Mouse (Mus musculus) heart, embryonic 13.5 days (tissue): Measurements from ENCODE around the gene Fgfr2. TPM values are rescaled to one million over a fixed set of nuclear protein-coding genes. Genes with fewer than 3 reads are reported as not detected.

Source experiments
- ATAC-seq: fragments of 200-750 bp; cut with Nextera tagmentation; 2 replicates; pipeline ENCODE4 v1.8.0; 2017; ENCODE audit warnings: moderate TSS enrichment; ENCODE audit not compliant: insufficient number of reproducible peaks, low FRiP score, low TSS enrichment; ENCODE audit errors: extremely low read depth
- H3K27ac ChIP-seq: fragments of 300-500 bp; sonication (generic); replicated peaks from 2 replicates; pipeline ENCODE4 v1.5.1; 2015; ENCODE audit warnings: moderate library complexity, mild to moderate bottlenecking, inconsistent platforms
- H3K27me3 ChIP-seq: fragments of 300-500 bp; sonication (generic); replicated peaks from 2 replicates; pipeline ENCODE4 v1.6.1; 2015; ENCODE audit warnings: mild to moderate bottlenecking, inconsistent platforms
- H3K36me3 ChIP-seq: fragments of 300-500 bp; sonication (generic); 2 replicates; pipeline ENCODE4 v1.6.1; 2015; ENCODE audit warnings: mild to moderate bottlenecking, inconsistent platforms
- H3K4me1 ChIP-seq: fragments of 300-500 bp; sonication (generic); 2 replicates; pipeline ENCODE4 v1.6.1; 2015; ENCODE audit warnings: inconsistent platforms
- H3K4me2 ChIP-seq: fragments of 300-500 bp; sonication (generic); 2 replicates; pipeline ENCODE4 v1.6.1; 2015; ENCODE audit warnings: inconsistent platforms, mild to moderate bottlenecking, moderate library complexity
- H3K4me3 ChIP-seq: fragments of 300-500 bp; sonication (generic); 2 replicates; pipeline ENCODE4 v1.5.1; 2015; ENCODE audit warnings: moderate library complexity, mild to moderate bottlenecking, inconsistent platforms
- H3K9ac ChIP-seq: fragments of 300-500 bp; sonication (generic); 2 replicates; pipeline ENCODE4 v1.6.1; 2015; ENCODE audit warnings: inconsistent platforms, mild to moderate bottlenecking, moderate library complexity
- H3K9me3 ChIP-seq: fragments of 300-500 bp; sonication (generic); 2 replicates; pipeline ENCODE4 v1.6.1; 2016; ENCODE audit warnings: inconsistent platforms
- WGBS: fragments of 180-500 bp; shearing (Covaris S2); methylation state at CpG from one replicate; pipeline ENCODE4 v1.1.7; 2015; ENCODE audit warnings: mixed read lengths; 5-methylcytosine and 5-hydroxymethylcytosine counted together
- polyA plus RNA-seq: library from polyadenylated mRNA; unstranded; fragments of >200 nt; fragmentation: Nextera tagmentation; extraction: Ambion mirVana; gene quantifications from 2 replicates; pipeline ENCODE4 v1.2.1, GENCODE M21; 2015

Gene Fgfr2
- polyA plus RNA-seq, 1 experiment from 2014 or later = 22.5 TPM

GRCm38 (mm10) chr7:130692943-130693799, 2430.0 kb downstream of the Fgfr2 start:
- ATAC-seq = no peak
- Histone ChIP-seq H3K4me2 (peak overlapping the region; percentile 85), H3K4me3 (peak overlapping the region; percentile 64), H3K4me1 (peaks cover 86% of the 10 kb centered on the region), H3K9me3 (no peaks in the 10 kb centered on the region), H3K27me3 (no peaks in the 10 kb centered on the region), H3K9ac (peak overlapping the region; percentile 90), H3K36me3 (no peaks in the 10 kb centered on the region), H3K27ac (peak overlapping the region; percentile 97)
- 3% methylated on average over 19 of the region's 19 CpGs for WGBS

DNA sequence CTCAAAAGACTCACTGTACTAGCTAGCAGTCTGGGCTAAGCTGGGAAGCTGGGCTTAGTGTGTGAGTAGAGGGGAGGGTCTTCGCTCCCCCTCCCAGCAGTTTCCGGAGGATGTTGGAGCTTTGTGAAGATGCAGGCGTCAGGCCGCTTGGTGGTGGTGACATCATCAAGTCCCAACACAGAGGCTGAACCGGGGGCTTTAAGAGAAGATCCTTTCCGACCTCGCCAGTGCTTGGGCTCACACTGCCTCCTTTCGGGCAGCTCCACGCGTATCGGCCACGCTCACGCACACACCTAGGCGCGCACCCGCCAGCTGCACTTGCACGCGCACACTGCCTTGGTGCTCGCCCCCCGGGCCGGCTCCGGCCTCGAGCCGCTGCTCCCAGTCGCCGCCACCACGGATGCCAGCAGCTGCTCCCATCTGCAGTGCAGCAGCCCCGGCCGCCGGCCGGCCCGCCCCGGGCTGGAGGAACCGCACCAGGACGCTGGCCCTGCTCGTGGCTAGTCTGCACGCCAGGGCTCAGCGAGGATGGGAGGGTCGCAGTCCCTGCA, 2430.7 kb downstream of the Fgfr2 start:
- ATAC-seq = peak; percentile 62

GRCm38 (mm10) chr7:130691931-130692330, 2431.2 kb downstream of the Fgfr2 start:
- Histone ChIP-seq H3K4me2 (peak overlapping the region; percentile 85), H3K9me3 (no peaks in the 10 kb centered on the region), H3K4me1 (peaks cover 84% of the 10 kb centered on the region), H3K36me3 (no peaks in the 10 kb centered on the region), H3K4me3 (peak overlapping the region; percentile 64), H3K27ac (peak overlapping the region; percentile 97), H3K27me3 (no peaks in the 10 kb centered on the region), H3K9ac (peak overlapping the region; percentile 90)
- WGBS = 27% methylated on average over 2 of the region's 2 CpGs
- no peak for ATAC-seq

More for the DNA sequence above, 2430.7 kb downstream of the Fgfr2 start:
- Histone ChIP-seq H3K4me2 (peak overlapping the region; percentile 85), H3K9ac (peak overlapping the region; percentile 90), H3K4me1 (peaks cover 83% of the 10 kb centered on the region), H3K27me3 (no peaks in the 10 kb centered on the region), H3K9me3 (no peaks in the 10 kb centered on the region), H3K27ac (peak overlapping the region; percentile 97), H3K36me3 (no peaks in the 10 kb centered on the region), H3K4me3 (peak overlapping the region; percentile 64)
- under 1% methylated on average over 39 of the region's 39 CpGs for WGBS

DNA sequence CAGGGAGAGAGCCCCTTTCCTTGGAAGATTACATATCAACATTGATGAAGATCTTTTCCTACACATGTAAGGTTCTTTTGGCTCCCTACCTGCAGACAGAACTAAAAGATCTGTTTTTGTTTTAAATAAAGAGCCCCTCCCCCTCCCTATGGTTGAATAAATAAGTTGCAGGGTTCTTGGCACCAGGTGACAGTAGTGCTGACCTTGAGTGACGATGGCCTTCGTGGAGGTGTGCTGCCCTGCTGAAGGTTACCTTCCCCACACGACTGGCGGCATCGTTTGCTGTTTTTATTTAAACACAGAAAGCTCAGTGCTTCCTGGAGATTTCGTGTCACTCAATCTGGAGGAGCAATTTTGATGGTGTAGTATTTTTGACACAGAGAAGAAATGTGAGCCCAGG, 2432.3 kb downstream of the Fgfr2 start:
- Histone ChIP-seq H3K4me3 (no peak overlapping the region), H3K4me1 (peaks cover 77% of the 10 kb centered on the region), H3K9ac (no peak overlapping the region), H3K27me3 (no peaks in the 10 kb centered on the region), H3K27ac (peak overlapping the region; percentile 97; the same call in 1 of the 2 replicates), H3K4me2 (no peak overlapping the region), H3K9me3 (no peaks in the 10 kb centered on the region), H3K36me3 (no peaks in the 10 kb centered on the region)
- 66% methylated on average over 6 of the region's 6 CpGs for WGBS
- ATAC-seq = no peak

- Histone ChIP-seq H3K27me3 (no peaks in the 10 kb centered on the region), H3K36me3 (no peaks in the 10 kb centered on the region), H3K9me3 (no peaks in the 10 kb centered on the region), H3K4me1 (peaks cover 54% of the 10 kb centered on the region), H3K4me2 (no peak overlapping the region), H3K4me3 (no peak overlapping the region), H3K9ac (no peak overlapping the region), H3K27ac (no peak overlapping the region)
- 85% methylated on average over 4 of the region's 4 CpGs for WGBS
- ATAC-seq = no peak
Observed at GRCm38 (mm10) chr7:130688601-130689000, 2434.5 kb downstream of the Fgfr2 start.

DNA sequence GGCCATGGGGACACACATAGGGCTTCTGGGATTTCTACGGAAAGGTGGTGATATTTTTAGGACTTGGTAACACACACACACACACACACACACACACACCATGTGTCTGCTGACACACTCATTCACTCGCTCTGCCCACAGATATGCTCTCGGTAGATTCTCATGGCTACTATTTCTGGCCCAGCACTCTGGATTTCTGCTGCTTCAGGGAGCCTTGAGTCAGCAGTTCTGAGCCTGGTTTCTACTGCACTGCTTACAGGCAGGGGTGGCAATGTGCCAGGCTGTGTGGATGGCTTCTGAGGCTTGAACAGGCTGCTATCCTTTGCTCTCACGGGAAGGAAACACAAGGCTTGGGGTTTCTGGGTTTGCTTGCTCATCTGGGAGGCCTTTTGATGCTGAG, 2441.4 kb downstream of the Fgfr2 start:
- Histone ChIP-seq H3K36me3 (peaks cover 27% of the 10 kb centered on the region), H3K9me3 (no peaks in the 10 kb centered on the region), H3K4me2 (no peak overlapping the region), H3K4me1 (peaks cover 42% of the 10 kb centered on the region), H3K4me3 (no peak overlapping the region), H3K9ac (0 out of 2 replicates have a peak overlapping the region, but pooled peaks have one; percentile 19), H3K27me3 (no peaks in the 10 kb centered on the region), H3K27ac (peak overlapping the region; percentile 82)
- ATAC-seq = peak; percentile 44; the same call in 1 of the 2 replicates
- WGBS = 17% methylated on average over 4 of the region's 4 CpGs

DNA sequence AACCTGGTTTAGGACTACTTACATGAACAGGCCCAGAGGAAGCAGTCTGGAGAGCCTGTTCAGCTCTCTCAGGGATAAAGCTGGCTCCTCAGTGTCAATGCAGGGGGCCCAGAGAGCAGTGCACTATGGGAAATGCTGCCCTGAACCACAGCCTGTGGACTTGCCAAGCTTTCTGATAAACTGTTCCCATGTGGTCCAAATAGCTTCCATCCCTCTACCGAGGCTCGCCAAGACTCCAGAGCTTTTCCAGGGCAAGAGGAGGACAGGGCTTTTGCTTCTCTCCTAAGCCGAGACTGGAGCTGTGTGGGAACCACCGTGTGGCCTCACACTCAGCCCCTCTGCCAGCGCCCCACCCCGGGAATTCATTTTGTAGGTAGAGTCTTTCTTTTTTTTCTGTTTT, 2444.7 kb downstream of the Fgfr2 start:
- Histone ChIP-seq H3K9ac (no peak overlapping the region), H3K4me1 (peaks cover 53% of the 10 kb centered on the region), H3K27me3 (no peaks in the 10 kb centered on the region), H3K36me3 (peaks cover 50% of the 10 kb centered on the region), H3K27ac (no peak overlapping the region), H3K4me2 (no peak overlapping the region), H3K9me3 (0 out of 2 replicates have a peak, but pooled peaks cover 6% of the 10 kb centered on the region), H3K4me3 (no peak overlapping the region)
- WGBS = 75% methylated on average over 6 of the region's 6 CpGs
- no peak for ATAC-seq

DNA sequence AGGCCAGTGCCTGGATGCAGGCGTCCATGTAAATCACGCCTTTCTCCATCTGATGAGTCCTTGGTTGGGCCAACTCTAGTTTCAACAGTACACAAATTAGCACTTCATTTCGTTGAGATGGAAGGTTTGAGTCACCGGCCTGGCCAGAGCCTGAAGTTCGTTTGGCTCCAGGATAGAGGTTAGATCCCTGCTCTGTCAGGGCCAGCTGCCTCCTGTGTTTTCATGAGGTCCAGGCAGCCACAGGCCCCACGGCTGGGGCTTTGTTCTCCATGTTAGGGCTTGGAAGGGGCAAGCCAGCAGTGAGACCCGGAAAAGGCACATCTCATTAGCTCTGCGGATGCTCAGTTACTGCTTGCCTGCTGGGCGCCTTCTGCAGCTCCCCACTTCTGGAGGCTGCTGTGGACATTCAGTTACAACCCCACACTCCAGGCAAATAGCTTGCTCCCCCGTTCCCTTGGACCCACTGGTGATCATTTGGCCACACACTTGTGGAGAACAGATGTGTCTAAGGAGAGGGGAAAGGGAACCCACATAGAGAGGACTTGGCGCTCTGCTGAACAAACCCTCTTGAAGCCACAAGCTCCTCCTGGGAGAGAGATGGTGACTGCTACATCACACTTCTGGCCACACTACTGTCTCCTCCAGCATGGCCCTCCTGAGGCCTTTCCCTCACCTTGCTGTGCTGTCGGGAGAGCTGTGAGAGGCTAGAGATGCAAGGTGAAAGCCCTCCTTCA, 2445.4 kb downstream of the Fgfr2 start:
- H3K4me1 ChIP-seq = peaks cover 55% of the 10 kb centered on the region
- H3K9ac ChIP-seq = no peak overlapping the region
- no peak for ATAC-seq
- H3K4me2 ChIP-seq = no peak overlapping the region
- 0 out of 2 replicates have a peak, but pooled peaks cover 6% of the 10 kb centered on the region for H3K9me3 ChIP-seq
- H3K27ac ChIP-seq = no peak overlapping the region
- 83% methylated on average over 12 of the region's 12 CpGs for WGBS
- H3K4me3 ChIP-seq = no peak overlapping the region
- H3K27me3 ChIP-seq = no peaks in the 10 kb centered on the region
- H3K36me3 ChIP-seq = peaks cover 50% of the 10 kb centered on the region

GRCm38 (mm10) chr7:130676885-130677540, 2446.1 kb downstream of the Fgfr2 start:
- H3K4me1 ChIP-seq = peaks cover 55% of the 10 kb centered on the region
- WGBS = 79% methylated on average over 11 of the region's 11 CpGs
- H3K27me3 ChIP-seq = no peaks in the 10 kb centered on the region
- H3K4me2 ChIP-seq = no peak overlapping the region
- H3K4me3 ChIP-seq = no peak overlapping the region
- no peak for ATAC-seq
- H3K36me3 ChIP-seq = peaks cover 50% of the 10 kb centered on the region
- H3K27ac ChIP-seq = no peak overlapping the region
- 0 out of 2 replicates have a peak, but pooled peaks cover 6% of the 10 kb centered on the region for H3K9me3 ChIP-seq
- no peak overlapping the region for H3K9ac ChIP-seq

DNA sequence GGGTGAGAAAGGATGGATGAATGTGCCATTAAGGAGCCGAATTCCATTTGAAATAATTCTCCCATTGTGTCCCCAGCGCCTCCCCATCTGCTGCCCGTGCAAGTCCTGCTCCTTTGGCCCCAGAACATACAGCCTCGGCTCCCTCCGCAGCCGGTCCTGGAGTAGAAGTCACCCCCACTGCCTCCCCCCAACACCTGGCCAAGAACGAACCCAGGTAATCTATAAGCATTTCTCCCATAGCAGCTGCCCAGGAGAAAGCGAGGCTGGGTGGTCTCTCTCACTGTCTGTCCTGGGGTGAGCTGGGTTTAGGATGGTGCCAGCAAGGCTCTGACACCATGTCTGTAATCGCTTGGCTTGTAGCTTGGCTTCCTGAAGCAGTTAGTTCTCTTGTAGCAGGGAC, 2448.6 kb downstream of the Fgfr2 start:
- 78% methylated on average over 9 of the region's 9 CpGs for WGBS
- 0 out of 2 replicates have a peak, but pooled peaks cover 6% of the 10 kb centered on the region for H3K9me3 ChIP-seq
- no peak overlapping the region for H3K4me2 ChIP-seq
- 0 out of 2 replicates have a peak overlapping the region, but pooled peaks have one; percentile 100 for H3K27ac ChIP-seq
- H3K4me1 ChIP-seq = peaks cover 62% of the 10 kb centered on the region
- no peak for ATAC-seq
- peaks cover 46% of the 10 kb centered on the region for H3K36me3 ChIP-seq
- peak overlapping the region; percentile 29; the same call in 1 of the 2 replicates for H3K9ac ChIP-seq
- no peaks in the 10 kb centered on the region for H3K27me3 ChIP-seq
- no peak overlapping the region for H3K4me3 ChIP-seq
